Mouse (Mus musculus) T-cell, adult 2 months (primary cell): ENCODE results near the gene Slc4a8.
A peak's percentile ranks its signal among the peaks of the same experiment; 100 is the strongest.

Experiments used
- DNase-seq: peaks from one replicate; pipeline ENCODE4 v3.0.0; 2022; ENCODE audit warnings: low spot score

Slc4a8 gene

GRCm38 (mm10) chr15:100829775-100830174 is 68.2 kb downstream of the Slc4a8 start:
- DNase-seq: no peak

- DNase-seq: peak; percentile 21
Measured at GRCm38 (mm10) chr15:100830682-100831081, 69.1 kb downstream of the Slc4a8 start.

GRCm38 (mm10) chr15:100832144-100832543 is 70.6 kb downstream of the Slc4a8 start:
- DNase-seq: no peak

- DNase-seq: no peak
Measured at GRCm38 (mm10) chr15:100832784-100833183, 71.2 kb downstream of the Slc4a8 start.

- DNase-seq: no peak
Measured at GRCm38 (mm10) chr15:100836729-100837128, 75.2 kb downstream of the Slc4a8 start.

- peak; percentile 14 for DNase-seq
Measured at GRCm38 (mm10) chr15:100838607-100839207, 77.2 kb downstream of the Slc4a8 start.

- DNase-seq: no peak
Measured at GRCm38 (mm10) chr15:100844336-100844735, 82.8 kb downstream of the Slc4a8 start.

- DNase-seq: peak; percentile 78
Measured at GRCm38 (mm10) chr15:100845049-100845879, 83.7 kb downstream of the Slc4a8 start.

GRCm38 (mm10) chr15:100847193-100847592 is 85.6 kb downstream of the Slc4a8 start:
- no peak for DNase-seq

- no peak for DNase-seq
Measured at GRCm38 (mm10) chr15:100857586-100857985, 96.0 kb downstream of the Slc4a8 start.

- no peak for DNase-seq
Measured at GRCm38 (mm10) chr15:100860856-100861255, 99.3 kb downstream of the Slc4a8 start.

- DNase-seq: no peak
Measured at GRCm38 (mm10) chr15:100865556-100865955, 104.0 kb downstream of the Slc4a8 start.

- no peak for DNase-seq
Measured at GRCm38 (mm10) chr15:100869558-100869957, 108.0 kb downstream of the Slc4a8 start, which contains the start of gene Scn8a. TSS of gene Scn8a (plus strand) at chr15:100869858.

GRCm38 (mm10) chr15:100870001-100870774 is 108.6 kb downstream of the Slc4a8 start:
- DNase-seq: peak; percentile 39

- DNase-seq: no peak
Measured at GRCm38 (mm10) chr15:100870775-100871106, 109.2 kb downstream of the Slc4a8 start.

GRCm38 (mm10) chr15:100871107-100872011 is 109.8 kb downstream of the Slc4a8 start:
- DNase-seq: no peak

GRCm38 (mm10) chr15:100873155-100873554 is 111.6 kb downstream of the Slc4a8 start:
- peak; percentile 68 for DNase-seq
